Mouse (Mus musculus) thymus, adult 2 months (tissue): Measurements from ENCODE around the gene Jph3.

Experiments used
- CTCF ChIP-seq: fragments of 200-500 bp; IDR thresholded peaks from 2 replicates; pipeline ENCODE4 v1.5.1; 2012; ENCODE audit warnings: mild to moderate bottlenecking, control low read depth, low read length, moderate library complexity, borderline replicate concordance; ENCODE audit not compliant: control insufficient read depth, poor library complexity, insufficient read depth; ENCODE audit errors: extremely low read depth
- POLR2A ChIP-seq: fragments of 200-500 bp; IDR thresholded peaks from 2 replicates; pipeline ENCODE4 v1.6.1; 2012; ENCODE audit warnings: mild to moderate bottlenecking, low read length, control low read depth, moderate library complexity; ENCODE audit not compliant: control insufficient read depth, poor library complexity, insufficient read depth; ENCODE audit errors: extremely low read depth

- TF ChIP-seq POLR2A: no peak
- TF ChIP-seq CTCF: peak; percentile 80; the same call in 1 of the 2 replicates
These were observed 35.0 kb upstream of the Jph3 start for GRCm38 (mm10) chr8:121694453-121694852.
